Mouse (Mus musculus): ENCODE measurements around the gene Klrb1. TPM values are rescaled to one million over a fixed set of nuclear protein-coding genes. Genes with fewer than 3 reads are reported as not detected.
A peak's percentile ranks its signal among the peaks of the same experiment; 100 is the strongest.
"Not testable (repeated sequence)": the region's sequence is repeated elsewhere in the genome, so short reads cannot be mapped to it uniquely, and the experiment has no call there.

Gene Klrb1
- polyA plus RNA-seq (2014; fragmentation: Nextera tagmentation; extraction: Ambion mirVana) = not detected in 2 replicates

GRCm38 (mm10) chr6:128722959-128723358 is at the start of gene Klrb1:
Gene Klrb1 (minus strand): TSS chr6:128723059.
- no peaks in the 10 kb centered on the region for H3K4me1 ChIP-seq (ENCODE audit: control insufficient read depth, insufficient read depth, low read length)
- H3K9me3 ChIP-seq (replicated peaks; ENCODE audit: control insufficient read depth, low read length) = no peaks in the 10 kb centered on the region
- 83% methylated on average over 4 of the region's 4 CpGs for WGBS
- ATAC-seq (replicated peaks; ENCODE audit: insufficient number of reproducible peaks, low FRiP score, low TSS enrichment, low read depth) (no peak), DNase-seq (ENCODE audit: low spot score) (no peak)
- H3K27ac ChIP-seq (replicated peaks; ENCODE audit: low read depth, low read length) = no peak within 1 kb of the TSS
- H3K36me3 ChIP-seq (replicated peaks; ENCODE audit: control insufficient read depth, insufficient read depth, low read depth, low read length) = no peaks in the 10 kb centered on the region
- H3K27me3 ChIP-seq (ENCODE audit: control insufficient read depth, insufficient read depth, low read length) = no peaks in the 10 kb centered on the region
- H3K4me3 ChIP-seq (ENCODE audit: low read depth, low read length) = no peak within 1 kb of the TSS
- H3K9ac ChIP-seq (replicated peaks; ENCODE audit: low read length) = no peak within 1 kb of the TSS
- H3K4me2 ChIP-seq (ENCODE audit: low read depth, low read length) = no peak within 1 kb of the TSS

GRCm38 (mm10) chr6:128769481-128770253 is 46.8 kb upstream of the Klrb1 start:
- no peaks in the 10 kb centered on the region for H3K9me3 ChIP-seq (replicated peaks; ENCODE audit: control insufficient read depth, low read length)
- H3K4me2 ChIP-seq (ENCODE audit: low read depth, low read length) = no peak overlapping the region; the same call in 1 of the 2 replicates
- no peak overlapping the region for H3K4me3 ChIP-seq (ENCODE audit: low read depth, low read length)
- H3K36me3 ChIP-seq (replicated peaks; ENCODE audit: control insufficient read depth, insufficient read depth, low read depth, low read length) = no peaks in the 10 kb centered on the region
- ATAC-seq (replicated peaks; ENCODE audit: insufficient number of reproducible peaks, low FRiP score, low TSS enrichment, low read depth) (peak; percentile 67), DNase-seq (ENCODE audit: low spot score) (peak; percentile 65)
- WGBS = 70% methylated on average over 10 of the region's 10 CpGs
- H3K27me3 ChIP-seq (ENCODE audit: control insufficient read depth, insufficient read depth, low read length) = no peaks in the 10 kb centered on the region
- H3K9ac ChIP-seq (replicated peaks; ENCODE audit: low read length) = no peak overlapping the region
- no peaks in the 10 kb centered on the region for H3K4me1 ChIP-seq (ENCODE audit: control insufficient read depth, insufficient read depth, low read length)
- H3K27ac ChIP-seq (replicated peaks; ENCODE audit: low read depth, low read length) = 0 out of 2 replicates have a peak overlapping the region, but pooled peaks have one; percentile 28

- Histone ChIP-seq H3K9me3 (replicated peaks; ENCODE audit: control insufficient read depth, low read length) (no peaks in the 10 kb centered on the region), H3K4me2 (ENCODE audit: low read depth, low read length) (no peak overlapping the region)
- 78% methylated on average over 4 of the region's 4 CpGs for WGBS
Observed at GRCm38 (mm10) chr6:128768047-128768446, 45.2 kb upstream of the Klrb1 start.

GRCm38 (mm10) chr6:128766486-128767254 is 43.8 kb upstream of the Klrb1 start:
- not testable (repeated sequence) for H3K27ac ChIP-seq (replicated peaks; ENCODE audit: low read depth, low read length); H3K4me2 ChIP-seq (ENCODE audit: low read depth, low read length); H3K4me3 ChIP-seq (ENCODE audit: low read depth, low read length); H3K9ac ChIP-seq (replicated peaks; ENCODE audit: low read length); H3K9me3 ChIP-seq (replicated peaks; ENCODE audit: control insufficient read depth, low read length); H3K4me1 ChIP-seq (ENCODE audit: control insufficient read depth, insufficient read depth, low read length); ATAC-seq (replicated peaks; ENCODE audit: insufficient number of reproducible peaks, low FRiP score, low TSS enrichment, low read depth); H3K36me3 ChIP-seq (replicated peaks; ENCODE audit: control insufficient read depth, insufficient read depth, low read depth, low read length); H3K27me3 ChIP-seq (ENCODE audit: control insufficient read depth, insufficient read depth, low read length)
- 68% methylated on average over 6 of the region's 6 CpGs for WGBS
- DNase-seq (ENCODE audit: low spot score) = peak; percentile 77

More at GRCm38 (mm10) chr6:128768047-128768446, 45.2 kb upstream of the Klrb1 start:
- Histone ChIP-seq H3K4me3 (ENCODE audit: low read depth, low read length) (no peak overlapping the region), H3K9ac (replicated peaks; ENCODE audit: low read length) (no peak overlapping the region), H3K4me1 (ENCODE audit: control insufficient read depth, insufficient read depth, low read length) (no peaks in the 10 kb centered on the region), H3K36me3 (replicated peaks; ENCODE audit: control insufficient read depth, insufficient read depth, low read depth, low read length) (no peaks in the 10 kb centered on the region), H3K27me3 (ENCODE audit: control insufficient read depth, insufficient read depth, low read length) (no peaks in the 10 kb centered on the region), H3K27ac (replicated peaks; ENCODE audit: low read depth, low read length) (no peak overlapping the region)
- DNase-seq (ENCODE audit: low spot score) = no peak
- ATAC-seq (replicated peaks; ENCODE audit: insufficient number of reproducible peaks, low FRiP score, low TSS enrichment, low read depth) = no peak

GRCm38 (mm10) chr6:128765211-128765610 is 42.4 kb upstream of the Klrb1 start:
- no peaks in the 10 kb centered on the region for H3K9me3 ChIP-seq (replicated peaks; ENCODE audit: control insufficient read depth, low read length)
- H3K36me3 ChIP-seq (replicated peaks; ENCODE audit: control insufficient read depth, insufficient read depth, low read depth, low read length) = no peaks in the 10 kb centered on the region
- no peaks in the 10 kb centered on the region for H3K4me1 ChIP-seq (ENCODE audit: control insufficient read depth, insufficient read depth, low read length)
- no peak overlapping the region for H3K4me3 ChIP-seq (ENCODE audit: low read depth, low read length)
- DNase-seq (ENCODE audit: low spot score) (no peak), ATAC-seq (replicated peaks; ENCODE audit: insufficient number of reproducible peaks, low FRiP score, low TSS enrichment, low read depth) (no peak)
- no peak overlapping the region for H3K4me2 ChIP-seq (ENCODE audit: low read depth, low read length)
- no peak overlapping the region for H3K27ac ChIP-seq (replicated peaks; ENCODE audit: low read depth, low read length)
- no peaks in the 10 kb centered on the region for H3K27me3 ChIP-seq (ENCODE audit: control insufficient read depth, insufficient read depth, low read length)
- 83% methylated on average over 1 of the region's 1 CpGs for WGBS
- H3K9ac ChIP-seq (replicated peaks; ENCODE audit: low read length) = no peak overlapping the region

GRCm38 (mm10) chr6:128764598-128764997 is 41.7 kb upstream of the Klrb1 start:
- no peaks in the 10 kb centered on the region for H3K9me3 ChIP-seq (replicated peaks; ENCODE audit: control insufficient read depth, low read length)
- no peaks in the 10 kb centered on the region for H3K4me1 ChIP-seq (ENCODE audit: control insufficient read depth, insufficient read depth, low read length)
- H3K4me3 ChIP-seq (ENCODE audit: low read depth, low read length) = peak overlapping the region; percentile 44
- ATAC-seq (replicated peaks; ENCODE audit: insufficient number of reproducible peaks, low FRiP score, low TSS enrichment, low read depth) (no peak), DNase-seq (ENCODE audit: low spot score) (peak; percentile 12)
- no peaks in the 10 kb centered on the region for H3K36me3 ChIP-seq (replicated peaks; ENCODE audit: control insufficient read depth, insufficient read depth, low read depth, low read length)
- H3K27me3 ChIP-seq (ENCODE audit: control insufficient read depth, insufficient read depth, low read length) = no peaks in the 10 kb centered on the region
- H3K9ac ChIP-seq (replicated peaks; ENCODE audit: low read length) = no peak overlapping the region
- H3K4me2 ChIP-seq (ENCODE audit: low read depth, low read length) = peak overlapping the region; percentile 19
- H3K27ac ChIP-seq (replicated peaks; ENCODE audit: low read depth, low read length) = no peak overlapping the region
- WGBS = 17% methylated on average over 5 of the region's 5 CpGs

- H3K36me3 ChIP-seq (replicated peaks; ENCODE audit: control insufficient read depth, insufficient read depth, low read depth, low read length) = no peaks in the 10 kb centered on the region
- 0 out of 2 replicates have a peak overlapping the region, but pooled peaks have one; percentile 9 for H3K27ac ChIP-seq (replicated peaks; ENCODE audit: low read depth, low read length)
- ATAC-seq (replicated peaks; ENCODE audit: insufficient number of reproducible peaks, low FRiP score, low TSS enrichment, low read depth) (peak; percentile 93), DNase-seq (ENCODE audit: low spot score) (peak; percentile 96)
- H3K4me1 ChIP-seq (ENCODE audit: control insufficient read depth, insufficient read depth, low read length) = no peaks in the 10 kb centered on the region
- H3K4me3 ChIP-seq (ENCODE audit: low read depth, low read length) = peak overlapping the region; percentile 44
- WGBS = 1% methylated on average over 30 of the region's 30 CpGs
- H3K4me2 ChIP-seq (ENCODE audit: low read depth, low read length) = peak overlapping the region; percentile 52
- H3K27me3 ChIP-seq (ENCODE audit: control insufficient read depth, insufficient read depth, low read length) = no peaks in the 10 kb centered on the region
- peak overlapping the region; percentile 48 for H3K9ac ChIP-seq (replicated peaks; ENCODE audit: low read length)
- no peaks in the 10 kb centered on the region for H3K9me3 ChIP-seq (replicated peaks; ENCODE audit: control insufficient read depth, low read length)
Observed at GRCm38 (mm10) chr6:128763736-128764523, 41.1 kb upstream of the Klrb1 start.
